Mouse (Mus musculus) frontal cortex, postnatal 36 days (tissue): ENCODE data around the gene Olfr672.
"Not testable (repeated sequence)": the region's sequence is repeated elsewhere in the genome, so short reads cannot be mapped to it uniquely, and the experiment has no call there.

Experiments
- DNase-seq, 2 experiments: peaks; one replicate each; pipeline ENCODE4 v3.0.0; 2022; ENCODE audit warnings: low spot score in 2 of 2

The Olfr672 gene

GRCm38 (mm10) chr7:105001929-105002328, at the start of gene Olfr672:
Gene Olfr672 (minus strand): TSS chr7:105002029.
- no peak for DNase-seq

- not testable (repeated sequence) for DNase-seq
Observed at GRCm38 (mm10) chr7:105033836-105034235, 32.0 kb upstream of the Olfr672 start.

- DNase-seq: no peak
Observed at GRCm38 (mm10) chr7:105032398-105032797, 30.6 kb upstream of the Olfr672 start, which contains the start of gene Olfr676. Gene Olfr676 (plus strand): TSS chr7:105032698.

GRCm38 (mm10) chr7:105028360-105028759, 26.5 kb upstream of the Olfr672 start, which contains the start of gene Olfr675:
Gene Olfr675 (minus strand): TSS chr7:105028460.
- no peak for DNase-seq

- no peak for DNase-seq
Observed at GRCm38 (mm10) chr7:105022530-105022929, 20.7 kb upstream of the Olfr672 start.

- no peak for DNase-seq
Observed at GRCm38 (mm10) chr7:104979026-104979425, 22.8 kb downstream of the Olfr672 start, which contains the start of gene Olfr671. Gene Olfr671 (minus strand): TSS chr7:104979126.

GRCm38 (mm10) chr7:104972507-104972906, 29.3 kb downstream of the Olfr672 start:
- not testable (repeated sequence) for DNase-seq

GRCm38 (mm10) chr7:104962520-104962919, 39.3 kb downstream of the Olfr672 start, which contains the start of gene Olfr670:
Gene Olfr670 (minus strand): TSS chr7:104962620.
- DNase-seq: no peak

- DNase-seq: not testable (repeated sequence)
Observed at GRCm38 (mm10) chr7:104950234-104950633, 51.6 kb downstream of the Olfr672 start.
